Mouse (Mus musculus) frontal cortex, postnatal 36 days (tissue): ENCODE measurements at regions not wholly inside any gene's neighbourhood (a gene's known extent, or its start where the extent isn't known, plus 50 kb on each side); places are given as distances from the start of the nearest gene placed in this dataset.
"Not testable (repeated sequence)": the region's sequence is repeated elsewhere in the genome, so short reads cannot be mapped to it uniquely, and the experiment has no call there.

Source experiments
- DNase-seq, 2 experiments: peaks; one replicate each; pipeline ENCODE4 v3.0.0; 2022; ENCODE audit warnings: low spot score in 2 of 2

DNA sequence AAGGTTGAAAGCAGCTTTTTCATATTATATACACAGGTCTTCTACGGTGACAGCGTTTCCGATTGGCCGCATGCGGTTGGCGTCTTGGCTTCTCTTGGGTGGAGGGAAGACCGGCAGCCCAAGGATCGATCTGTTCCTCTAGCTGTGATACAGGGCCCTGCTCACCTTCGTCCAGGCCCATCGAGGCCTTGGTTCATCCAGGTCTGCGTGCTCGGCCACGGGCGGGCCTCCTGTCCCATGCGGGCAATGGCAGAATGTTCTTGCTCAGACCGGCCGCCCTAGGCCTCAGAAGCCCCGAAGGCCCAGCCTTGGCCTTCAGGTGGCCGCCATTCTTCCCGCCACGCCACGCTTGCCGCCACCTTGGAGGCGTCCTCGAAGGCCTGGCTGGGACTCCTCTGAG is 194.4 kb upstream of the Ppp6c start:
- DNase-seq: no peak

DNA sequence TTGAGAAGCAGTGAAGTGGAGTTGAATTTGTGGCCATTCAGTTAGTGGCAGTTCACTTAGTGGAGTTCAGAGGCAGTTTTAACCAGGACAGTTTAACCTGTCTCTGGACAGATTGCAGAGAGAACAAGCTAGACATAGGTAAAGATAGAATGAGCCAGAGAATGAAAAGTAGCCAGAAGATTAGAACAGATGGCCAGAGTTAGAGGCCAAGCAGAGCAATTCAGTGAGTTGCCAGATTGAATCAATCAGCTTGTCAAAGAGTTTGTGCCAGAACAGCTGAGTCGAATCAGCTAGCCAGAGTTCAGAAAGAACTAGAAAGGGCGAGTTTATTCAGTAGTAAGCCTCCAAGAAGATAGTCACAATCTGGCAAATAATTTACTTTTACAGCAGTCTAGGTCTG is 174.1 kb upstream of the Ppp6c start:
- DNase-seq: no peak

DNA sequence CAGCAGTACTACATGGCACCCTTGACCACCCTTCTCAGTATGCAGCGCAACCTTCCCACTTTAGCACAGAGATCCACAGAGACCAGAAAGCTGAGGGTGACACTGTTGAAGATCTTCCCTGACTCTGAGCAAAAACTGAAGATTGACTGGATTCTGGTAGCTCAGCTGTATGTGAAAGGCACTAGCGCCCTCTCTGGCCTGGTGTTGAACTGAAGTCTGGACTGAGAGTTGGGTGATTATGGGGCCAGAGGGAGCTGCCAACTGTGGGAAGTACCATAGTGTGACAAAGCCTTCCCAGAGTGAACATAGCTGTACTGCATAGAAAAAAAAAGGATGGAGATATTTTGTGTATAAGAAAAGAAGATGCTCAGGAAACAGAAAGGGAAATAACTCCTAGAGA is 173.3 kb upstream of the Ppp6c start:
- DNase-seq: no peak

DNA sequence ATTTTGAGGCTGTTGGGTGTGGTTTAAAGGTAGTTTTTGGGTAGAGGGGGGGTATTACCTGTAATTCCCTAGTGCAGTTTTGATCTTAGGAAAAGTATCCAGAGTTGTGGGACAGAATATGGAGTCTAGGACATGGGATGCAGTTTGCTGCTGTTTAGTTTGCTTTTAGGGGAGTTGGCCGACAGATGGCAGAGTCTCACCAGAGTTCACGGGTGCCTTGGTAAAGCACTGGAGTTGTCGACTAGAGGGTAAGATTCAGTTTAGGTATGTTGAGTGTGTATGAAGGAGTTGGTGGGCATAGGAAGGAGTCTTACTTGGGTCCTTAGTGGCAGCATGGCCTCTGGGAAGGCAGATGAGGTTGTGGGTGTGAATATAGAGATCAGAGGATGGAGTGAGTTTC is 168.4 kb upstream of the Ppp6c start:
- DNase-seq: no peak

DNA sequence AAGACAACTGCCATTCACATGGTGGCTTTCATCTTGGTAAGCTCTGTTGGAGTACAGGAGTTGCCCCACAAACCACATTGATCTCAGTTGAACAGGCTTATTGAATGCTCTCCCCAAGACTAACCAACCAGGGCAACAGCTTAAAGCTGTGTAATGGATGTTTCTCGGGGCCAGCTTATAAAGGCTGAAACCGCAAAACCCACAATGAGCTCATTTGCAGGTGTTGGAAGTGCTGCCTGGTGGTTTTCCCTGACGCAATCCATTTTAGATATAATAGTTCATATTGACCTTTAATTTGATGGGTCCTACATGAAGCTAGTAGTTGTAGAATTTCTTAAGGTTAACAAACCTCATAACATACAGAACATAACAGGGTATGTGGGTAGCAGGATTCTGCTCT is 151.0 kb upstream of the Ppp6c start:
- no peak for DNase-seq

DNA sequence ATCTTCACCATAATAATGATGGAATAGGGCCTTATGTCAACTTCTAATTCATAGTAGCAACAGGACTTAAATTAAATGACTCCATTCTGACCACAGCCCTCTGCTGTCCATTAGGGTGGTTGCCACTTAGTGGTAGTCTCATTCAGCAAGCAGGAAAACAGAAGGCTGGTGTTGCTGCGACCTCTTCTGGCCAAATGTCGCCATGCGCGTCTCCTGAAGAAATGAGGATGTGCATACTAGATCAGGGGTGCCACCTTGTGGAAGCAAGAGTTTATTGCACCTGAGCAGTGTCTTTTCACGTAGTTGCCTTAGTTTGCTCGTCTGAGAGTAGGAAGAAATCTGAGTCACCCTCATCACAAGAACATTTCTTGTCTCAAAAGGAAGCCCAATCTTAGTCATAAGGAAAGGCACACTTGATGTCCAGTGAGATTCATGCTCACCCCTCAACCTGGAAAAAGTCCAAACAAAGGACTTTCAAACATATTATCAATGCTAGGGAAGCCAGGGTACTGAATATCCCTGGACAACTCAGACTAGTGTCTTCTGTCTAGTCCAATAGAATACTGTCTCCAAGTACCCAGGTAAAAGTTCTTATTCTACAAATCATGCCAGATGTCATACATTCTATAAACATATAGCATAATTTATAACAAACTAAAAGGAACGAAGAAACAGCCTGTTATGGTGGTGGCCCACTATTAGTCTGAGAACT is 147.0 kb upstream of the Ppp6c start:
- peak; percentile 92 to 98 for DNase-seq

DNA sequence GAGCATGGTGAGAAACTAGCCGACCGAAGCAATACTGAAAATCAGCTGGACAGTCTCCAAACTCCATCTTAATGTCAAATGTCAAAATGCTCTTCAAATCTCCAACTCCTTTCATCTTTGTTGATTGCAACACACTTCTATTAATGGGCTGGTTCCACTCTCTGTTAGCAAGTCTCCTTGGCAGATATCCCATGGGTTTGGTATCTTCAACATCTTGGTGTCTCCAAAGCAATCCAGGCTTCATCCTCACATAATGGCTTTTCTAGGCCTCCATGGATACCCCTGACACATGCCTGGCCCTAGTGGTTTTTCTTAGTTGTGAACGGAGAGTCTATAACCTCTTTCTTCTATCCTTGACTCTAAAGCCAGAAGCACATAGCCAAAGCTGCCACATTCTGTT is 118.0 kb upstream of the Ppp6c start:
- DNase-seq: no peak

DNA sequence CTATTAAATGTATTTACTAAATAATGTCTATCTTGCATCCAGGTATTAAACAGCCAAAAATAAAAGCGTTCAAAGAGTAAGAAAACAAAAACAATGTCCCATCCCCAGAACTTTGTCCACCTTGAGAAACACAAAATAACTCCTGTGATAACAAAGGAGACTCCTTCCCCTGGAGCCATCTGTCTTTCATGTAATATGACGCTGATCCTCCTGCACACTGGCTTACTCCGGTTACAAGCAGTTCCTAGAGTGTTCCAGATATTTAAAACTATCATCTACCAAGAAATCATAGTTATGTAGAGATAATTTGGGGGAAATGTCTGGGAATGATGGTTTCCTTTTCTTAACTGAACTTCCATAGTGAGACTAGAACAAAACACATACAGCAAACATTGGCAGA is 114.2 kb upstream of the Ppp6c start:
- DNase-seq: no peak

DNA sequence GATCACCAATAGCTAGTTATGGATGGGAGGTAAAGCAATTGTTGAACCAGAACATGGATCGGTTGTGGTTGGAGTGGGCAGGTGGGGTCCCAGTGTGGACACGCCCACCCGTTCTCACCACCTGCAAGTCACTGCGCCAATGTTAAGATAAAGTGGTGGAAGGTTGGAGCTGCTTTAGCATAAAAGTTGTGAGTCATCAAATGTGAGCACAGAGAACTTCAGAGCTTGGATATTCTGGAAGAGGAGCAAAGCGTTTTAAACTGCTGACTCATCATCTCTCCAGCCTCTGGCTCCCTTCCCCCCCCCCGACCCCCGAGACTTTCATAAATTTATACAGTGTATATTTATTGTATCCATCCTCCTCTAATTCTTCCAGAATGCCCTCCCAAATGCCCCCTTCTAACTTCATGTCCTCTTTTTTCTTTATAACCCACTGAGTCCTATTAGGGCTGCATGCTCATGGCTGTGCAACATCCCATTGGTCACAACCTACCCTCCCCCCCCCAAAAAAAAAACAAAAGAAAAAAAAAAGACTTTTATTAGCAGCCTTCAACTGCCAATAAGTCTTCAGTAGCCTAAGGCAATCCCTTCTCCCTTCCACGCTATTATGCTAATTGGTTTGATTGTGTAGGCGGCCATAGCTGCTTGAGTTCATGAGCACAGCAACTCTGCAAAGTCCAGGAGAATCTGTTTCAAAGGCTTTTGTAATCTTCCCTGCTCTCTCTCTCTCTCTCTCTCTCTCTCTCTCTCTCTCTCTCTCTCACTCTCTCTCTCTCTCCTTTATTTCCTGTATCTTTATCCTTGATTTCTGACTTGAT is 112.8 kb upstream of the Ppp6c start:
- no peak for DNase-seq

DNA sequence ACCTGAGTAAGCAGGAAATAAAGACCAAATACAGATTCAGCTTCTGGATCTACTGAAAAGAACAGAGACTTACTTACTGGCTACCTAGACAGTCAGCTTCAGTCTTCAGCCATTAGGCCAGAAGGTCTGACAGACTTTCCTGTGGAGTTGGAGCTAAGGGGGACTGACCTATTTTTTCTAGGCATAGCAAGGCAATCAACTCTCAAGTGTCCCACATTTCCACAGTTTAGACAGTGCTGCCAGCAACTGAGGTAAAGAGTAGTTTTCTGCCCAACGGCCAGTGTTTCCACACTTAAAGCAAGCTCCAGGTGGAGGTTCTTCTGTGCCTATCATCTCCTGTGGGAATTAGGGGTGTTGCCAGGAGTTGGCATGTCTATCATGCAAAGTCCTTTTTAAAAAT is 111.3 kb upstream of the Ppp6c start:
- DNase-seq: no peak

DNA sequence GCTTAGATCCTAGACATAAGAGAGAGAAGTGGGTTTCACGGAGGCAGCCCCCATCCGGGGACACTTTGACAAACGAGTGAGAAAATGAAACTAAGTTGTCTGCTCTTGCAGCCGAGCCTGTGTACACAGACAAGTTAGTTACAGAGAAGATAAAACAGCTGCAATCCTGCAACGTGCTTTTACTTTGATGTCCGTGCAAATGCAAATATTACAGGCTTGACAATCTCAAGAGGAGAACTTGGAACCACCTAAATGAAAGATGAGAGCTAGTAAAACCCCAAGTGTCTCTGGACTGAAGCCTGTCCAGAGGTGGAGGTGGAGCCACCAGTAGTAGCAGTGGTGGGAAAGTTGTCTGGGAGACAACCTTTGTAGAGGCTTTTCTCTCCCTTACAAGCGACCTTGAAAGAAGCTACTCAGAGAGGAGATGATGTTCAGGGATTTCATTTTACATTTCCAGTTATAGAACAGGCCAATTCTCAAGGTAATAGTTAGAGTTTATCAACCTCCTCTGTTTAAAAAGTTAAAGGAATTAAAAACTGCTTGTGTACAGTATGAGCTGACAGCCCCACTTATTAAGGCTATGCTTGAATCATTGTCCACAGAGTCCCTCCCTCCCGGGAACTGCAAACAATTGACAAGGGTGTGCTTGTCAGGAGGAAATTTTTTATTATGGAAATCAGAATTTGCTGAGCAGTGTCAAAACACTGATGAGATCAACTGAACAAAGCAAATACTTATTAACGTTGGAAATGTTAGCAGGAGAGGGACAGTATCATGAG is 99.7 kb upstream of the Ppp6c start:
- no peak for DNase-seq

DNA sequence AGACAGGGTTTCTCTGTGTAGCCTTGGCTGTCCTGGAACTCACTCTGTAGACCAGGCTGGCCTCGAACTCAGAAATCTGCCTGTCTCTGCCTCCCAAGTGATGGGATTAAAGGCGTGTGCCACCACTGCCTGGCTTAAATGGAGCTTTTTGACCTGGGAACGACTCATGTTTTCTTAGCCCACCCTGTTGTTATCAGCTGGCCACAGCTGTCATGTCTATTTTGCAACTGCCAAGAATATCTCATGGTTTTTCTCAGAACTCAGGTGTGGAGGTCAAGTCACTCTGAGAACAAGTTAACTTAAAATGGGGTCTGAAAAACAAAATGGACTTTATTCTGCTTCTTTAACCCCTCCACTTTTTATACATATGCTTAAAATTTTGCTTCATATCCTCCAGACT is 98.9 kb upstream of the Ppp6c start:
- DNase-seq: not testable (repeated sequence)

DNA sequence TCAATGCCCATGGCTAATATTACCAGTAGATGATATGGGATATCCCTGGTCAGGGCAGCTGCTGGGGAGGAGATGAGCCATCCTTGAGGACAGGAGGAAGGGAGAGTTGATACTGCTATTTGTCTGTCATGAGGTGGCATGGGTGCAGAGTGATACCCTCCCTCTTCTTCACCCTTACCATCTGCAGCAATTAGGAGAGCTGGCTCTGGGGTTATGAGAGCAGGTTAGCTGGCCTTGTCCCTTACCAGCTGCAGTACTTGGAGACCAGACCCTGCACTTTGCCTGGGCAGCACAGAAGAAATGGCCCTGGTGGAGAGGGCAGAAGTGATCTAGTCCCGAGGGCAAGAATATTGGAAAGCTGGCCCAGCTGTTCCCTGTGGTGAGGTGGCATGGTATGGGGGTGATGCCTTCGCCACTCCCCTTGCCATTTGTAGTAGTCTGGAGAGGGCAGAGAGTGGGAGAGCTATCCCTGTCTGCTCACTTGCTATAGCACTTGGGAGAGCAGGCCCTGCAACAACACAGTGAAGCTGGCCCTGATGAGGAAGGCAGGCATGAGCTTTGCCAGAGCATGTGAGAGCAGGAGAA is 73.6 kb upstream of the Ppp6c start:
- DNase-seq: no peak

DNA sequence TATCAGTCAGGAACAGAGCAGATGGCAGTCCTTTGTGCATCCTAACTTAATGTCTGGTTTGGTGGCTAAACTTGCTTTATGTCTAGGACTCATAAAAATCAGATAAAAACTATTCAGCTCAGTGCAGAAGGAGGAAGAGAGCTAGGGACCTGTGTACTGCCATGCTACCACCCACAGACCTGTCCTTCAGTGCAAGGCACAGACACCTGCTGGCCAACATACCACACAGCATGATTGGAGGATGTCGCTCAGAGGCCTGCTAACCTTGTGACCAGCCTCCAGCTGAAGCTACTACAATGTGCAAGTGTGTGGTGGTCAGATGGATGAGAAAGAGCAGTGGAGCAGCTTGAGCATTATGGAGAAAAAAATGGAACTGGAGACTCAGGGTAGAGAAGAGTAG is 73.0 kb upstream of the Ppp6c start:
- no peak for DNase-seq

DNA sequence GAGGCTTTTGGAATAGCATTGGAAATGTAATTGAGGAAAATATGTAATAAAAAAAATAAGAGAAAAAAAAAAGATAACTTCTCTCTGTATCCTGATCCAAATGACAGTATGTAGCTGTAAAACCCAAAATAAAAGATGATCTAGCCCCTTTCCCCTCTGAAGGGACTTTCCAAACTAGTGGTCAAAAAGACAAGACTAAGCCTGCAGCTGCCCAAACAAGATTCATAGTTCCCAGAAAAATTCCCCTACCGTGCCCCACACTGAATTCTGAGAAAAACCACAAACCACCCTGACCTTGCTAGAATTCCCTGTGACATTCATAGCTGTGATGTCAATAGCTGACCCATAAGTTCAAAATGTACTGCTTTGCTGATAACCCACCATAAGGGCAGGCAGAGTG is 69.2 kb upstream of the Ppp6c start:
- no peak for DNase-seq

DNA sequence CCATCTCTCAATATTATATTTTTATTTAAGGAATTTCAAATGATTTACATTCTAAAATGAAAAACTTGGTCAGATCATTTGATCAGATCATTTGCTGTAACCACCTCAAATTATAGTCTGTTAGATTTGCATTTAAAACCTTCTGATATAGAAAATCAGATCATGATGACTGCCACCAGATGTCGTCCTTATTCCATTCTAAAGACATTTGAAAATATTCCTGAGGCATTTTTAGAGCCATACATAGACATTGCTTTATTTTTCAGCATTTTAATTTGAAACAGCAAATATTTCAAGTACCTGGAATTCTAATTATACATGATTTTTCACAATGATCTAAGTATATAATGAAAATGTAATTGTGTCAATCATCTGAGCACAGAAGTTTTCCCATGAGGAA is 52.0 kb upstream of the Ppp6c start:
- no peak for DNase-seq
